In genomic region chr19:37174716-37175435, GRCm38 (mm10) we compare ENCODE assay signal across 8 mouse cellular contexts. TPM values are rescaled to one million over a fixed set of nuclear protein-coding genes. Genes with fewer than 3 reads are reported as not detected.
DNase-seq lines count a peak whose midpoint lies in the region; ATAC-seq and TF ChIP-seq lines count a peak whose summit lies in the region.

No protein-coding gene starts in this region.

- intact Hi-C loops in heart, postnatal 14 days (cut with DNase I) = loop anchor here (2.0 to 5.0 kb wide), 3 partner anchors 32 to 98 kb away; partner anchors contain the start of gene March5

- H3K27ac ChIP-seq in forebrain, embryonic 14.5 days (ENCODE audit: low read depth, low read length) = peak overlapping the region; percentile 92
- H3K27ac ChIP-seq in layer of hippocampus, adult 2 months = peak overlapping the region; percentile 98
- H3K27ac ChIP-seq in olfactory bulb, adult 2 months (ENCODE audit: insufficient read depth, low read depth, low read length) = peak overlapping the region; percentile 98

- peak; percentile 9 to 25 for DNase-seq in CD8-positive naive resting alpha-beta T cell, adult 2 months (ENCODE audit: low read depth in 2 of 2, low spot score in 2 of 2)
- peak; percentile 90 for DNase-seq in brain, embryonic 14.5 days (ENCODE audit: low read depth)
- DNase-seq in forebrain, embryonic 14.5 days (ENCODE audit: low spot score) = peak; percentile 80
- peak; percentile 58 for DNase-seq in heart, postnatal 14 days
- DNase-seq in layer of hippocampus, adult 2 months (ENCODE audit: low spot score in 2 of 2) = peak; percentile 64 to 76
- DNase-seq in lung, adult 2 months = peak; percentile 67
- peak; percentile 11 for DNase-seq in thymus, postnatal 25 days

- peaks cover 7% of the 10 kb centered on the region for H3K27me3 ChIP-seq in forebrain, embryonic 14.5 days (replicated peaks; ENCODE audit: control insufficient read depth, insufficient read depth, low read length)

- peak overlapping the region; percentile 79 for H3K9ac ChIP-seq in forebrain, embryonic 14.5 days (ENCODE audit: low read length)

- no peak for TF ChIP-seq CTCF in brain, embryonic 14.5 days (IDR thresholded peaks at IDR 0.05; ENCODE audit: borderline replicate concordance, extremely low read depth, insufficient read depth, insufficient read length)
- TF ChIP-seq CTCF in layer of hippocampus, adult 2 months (conservative IDR thresholded peaks at IDR 0.05) = no peak
- TF ChIP-seq CTCF in lung, adult 2 months (IDR thresholded peaks at IDR 0.05; ENCODE audit: insufficient read depth, low read length) = no peak
- TF ChIP-seq CTCF in olfactory bulb, adult 2 months (IDR thresholded peaks at IDR 0.05; ENCODE audit: insufficient read depth, low read depth, low read length) = no peak

- no peaks in the 10 kb centered on the region for H3K36me3 ChIP-seq in forebrain, embryonic 14.5 days (ENCODE audit: control insufficient read depth, insufficient read depth, low read length)

- no peaks in the 10 kb centered on the region for H3K9me3 ChIP-seq in forebrain, embryonic 14.5 days (replicated peaks; ENCODE audit: control insufficient read depth, low read length)

- peak overlapping the region; percentile 100 for H3K4me2 ChIP-seq in forebrain, embryonic 14.5 days (ENCODE audit: low read length)

- ATAC-seq in forebrain, embryonic 14.5 days = peak; percentile 76

- WGBS in forebrain, embryonic 14.5 days = under 1% methylated on average over 36 of the region's 36 CpGs
- under 1% methylated on average over 36 of the region's 36 CpGs for WGBS in lung, adult 2 months
- under 1% methylated on average over 36 of the region's 36 CpGs for WGBS in olfactory bulb, adult 2 months

- no peak for TF ChIP-seq POLR2A in brain, embryonic 14.5 days (IDR thresholded peaks at IDR 0.05; ENCODE audit: borderline replicate concordance, extremely low read depth, insufficient read depth, insufficient read length, poor library complexity, severe bottlenecking)
- TF ChIP-seq POLR2A in lung, adult 2 months (IDR thresholded peaks at IDR 0.05; ENCODE audit: borderline replicate concordance, extremely low read depth, low read depth, low read length) = peak; percentile 26; the same call in 1 of the 2 replicates
- TF ChIP-seq POLR2A in olfactory bulb, adult 2 months (IDR thresholded peaks at IDR 0.05; ENCODE audit: insufficient read depth, low read depth, low read length) = no peak

- H3K4me1 ChIP-seq in forebrain, embryonic 14.5 days (ENCODE audit: control insufficient read depth, insufficient read depth, low read length) = peaks cover 12% of the 10 kb centered on the region; the same call in 1 of the 2 replicates
- H3K4me1 ChIP-seq in lung, adult 2 months (ENCODE audit: control insufficient read depth, insufficient read depth, low read length) = peaks cover 6% of the 10 kb centered on the region
- no peaks in the 10 kb centered on the region; the same call in 1 of the 2 replicates for H3K4me1 ChIP-seq in olfactory bulb, adult 2 months (ENCODE audit: control insufficient read depth, insufficient read depth, low read length)

- H3K4me3 ChIP-seq in forebrain, embryonic 14.5 days (ENCODE audit: low read depth, low read length) = peak overlapping the region; percentile 69
- H3K4me3 ChIP-seq in layer of hippocampus, adult 2 months = peak overlapping the region; percentile 63
- peak overlapping the region; percentile 51 for H3K4me3 ChIP-seq in lung, adult 2 months (replicated peaks; ENCODE audit: extremely low read depth, low read depth, low read length)
- H3K4me3 ChIP-seq in olfactory bulb, adult 2 months (ENCODE audit: insufficient read depth, low read depth, low read length) = peak overlapping the region; percentile 95

RNA-seq across cellular contexts. Expression of gene March5, which starts 32.5 kb away (rescaled TPM):
- 88.9 and 98.1 TPM in 2 replicates for polyA plus RNA-seq in brain, embryonic 14.5 days (2012; rRNA removed)
- 127 and 143 TPM in 2 replicates for polyA plus RNA-seq in forebrain, embryonic 14.5 days (2014; fragmentation: Nextera tagmentation; extraction: Ambion mirVana)
- total RNA-seq in heart, postnatal 14 days (2021) = 10 to 100 TPM; 83.4 to 84.3 TPM
- 10 to 100 TPM; 80.4 to 90.4 TPM for total RNA-seq in layer of hippocampus, adult 2 months (2021)
- 26.6 and 28.8 TPM in 2 replicates for polyA plus RNA-seq in lung, adult 2 months (2012; rRNA removed)
- polyA plus RNA-seq in olfactory bulb, adult 2 months (2012; ENCODE audit: insufficient read depth, insufficient read length, low replicate concordance, missing spikeins) = not detected in 2 replicates

RNA-seq across cellular contexts. Expression of gene Cpeb3, which starts 33.5 kb away (rescaled TPM):
- polyA plus RNA-seq in brain, embryonic 14.5 days (2012; rRNA removed) = 10.9 and 20.9 TPM in 2 replicates
- 3.1 and 4.1 TPM in 2 replicates for polyA plus RNA-seq in forebrain, embryonic 14.5 days (2014; fragmentation: Nextera tagmentation; extraction: Ambion mirVana)
- 10 to 100 TPM; 62.6 to 76.8 TPM for total RNA-seq in heart, postnatal 14 days (2021)
- total RNA-seq in layer of hippocampus, adult 2 months (2021) = 10 to 100 TPM; 69.7 to 76.8 TPM
- 6.8 and 11.5 TPM in 2 replicates for polyA plus RNA-seq in lung, adult 2 months (2012; rRNA removed)
- not detected in 2 replicates for polyA plus RNA-seq in olfactory bulb, adult 2 months (2012; ENCODE audit: insufficient read depth, insufficient read length, low replicate concordance, missing spikeins)

Comparison
In these comparisons a context has a peak if more than half of its experiments do, and no peak if none do; other contexts are left out.
1. Peak in every context shown above with its lines: DNase-seq, ATAC-seq, H3K4me3 ChIP-seq and H3K27ac ChIP-seq.
2. DNase-seq: peak in every context shown above with its lines; median percentile 90 in brain, embryonic 14.5 days; 80 in forebrain, embryonic 14.5 days; 70 in layer of hippocampus, adult 2 months; 67 in lung, adult 2 months; 58 in heart, postnatal 14 days; 17 in CD8-positive naive resting alpha-beta T cell, adult 2 months; 11 in thymus, postnatal 25 days.